Mouse (Mus musculus): ENCODE measurements at regions not wholly inside any gene's neighbourhood (a gene's known extent, or its start where the extent isn't known, plus 50 kb on each side); places are given as distances from the start of the nearest gene placed in this dataset.

DNA sequence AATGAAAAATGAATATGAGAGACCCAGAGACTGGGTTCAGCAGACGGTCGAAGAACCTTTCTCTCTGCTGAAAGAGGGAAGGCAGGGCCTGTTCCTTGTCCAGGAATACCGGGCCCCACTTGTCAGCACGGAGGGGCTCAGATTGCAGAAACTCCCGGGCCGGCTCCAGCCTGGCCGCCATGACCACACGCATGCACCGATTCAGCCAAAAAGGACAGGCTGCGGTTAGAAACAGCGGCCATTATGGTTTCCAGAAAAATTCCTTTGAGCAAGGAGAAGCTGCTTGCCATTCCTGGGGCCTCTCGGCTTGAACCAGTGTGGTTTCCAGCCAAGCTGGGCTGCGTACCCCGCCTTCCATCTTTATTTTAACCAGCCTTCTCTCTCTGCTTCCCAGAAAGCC, 64.7 kb upstream of the Tnrc6c start:
- DNase-seq, result no peak

DNA sequence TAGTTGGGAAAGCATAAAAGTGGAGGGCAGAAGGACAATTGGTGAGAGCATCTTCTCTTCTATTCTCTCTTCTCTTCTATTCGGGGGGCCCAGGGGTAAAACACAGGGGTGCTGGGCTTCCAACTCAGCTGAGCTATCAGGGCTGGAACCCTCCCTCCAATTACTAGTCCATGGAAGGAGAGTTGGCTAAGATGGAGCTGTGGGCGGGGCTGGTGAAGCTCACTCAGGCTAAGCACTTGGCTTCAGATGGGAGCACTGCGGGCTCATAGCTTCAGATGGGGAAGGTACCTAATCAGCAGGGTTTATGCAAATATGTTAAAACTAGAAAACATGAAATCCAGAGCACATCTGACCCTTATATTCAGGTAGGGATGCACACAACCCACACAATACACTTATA, 61.5 kb upstream of the Tnrc6c start:
- DNase-seq, result no peak

DNA sequence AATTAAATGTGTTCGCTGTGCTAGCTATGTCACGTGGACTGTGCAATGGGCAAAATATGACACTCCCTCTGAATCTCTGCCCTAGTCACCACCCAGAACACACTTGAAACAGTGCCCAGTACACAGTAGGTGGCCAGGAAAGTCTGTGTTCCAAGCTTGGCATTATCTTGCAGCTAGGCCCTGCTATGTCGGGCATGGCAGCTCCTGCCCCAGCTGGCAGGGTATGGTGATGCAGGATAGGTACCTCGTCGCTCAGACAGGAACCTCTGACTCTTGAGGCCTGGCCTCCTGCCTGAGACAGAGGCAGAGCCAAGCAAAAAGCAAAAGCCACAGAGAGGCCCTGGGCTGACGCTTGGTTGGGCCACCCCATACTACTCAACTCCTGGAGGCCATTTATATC, 57.9 kb upstream of the Tnrc6c start:
- DNase-seq, result peak; percentile 30 to 42

DNA sequence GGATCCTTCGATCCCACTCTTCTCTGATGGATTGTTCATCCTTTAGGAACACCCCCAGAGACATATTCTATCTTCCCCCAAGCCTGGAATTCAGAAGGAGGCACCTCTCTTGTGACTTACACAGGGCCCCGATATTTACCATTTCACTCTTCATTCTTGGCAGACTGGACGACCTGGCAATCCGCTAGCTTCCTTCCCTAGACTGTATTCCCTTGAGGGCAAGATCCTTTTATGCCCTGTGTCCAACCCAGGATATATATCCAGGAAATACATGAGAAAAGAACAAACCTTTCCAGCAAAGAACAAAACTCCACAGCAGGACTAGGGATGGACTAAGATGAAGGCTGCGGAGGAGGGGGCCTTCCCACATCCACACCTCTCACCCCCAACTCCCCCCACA, 56.3 kb upstream of the Tnrc6c start:
- no peak for DNase-seq

DNA sequence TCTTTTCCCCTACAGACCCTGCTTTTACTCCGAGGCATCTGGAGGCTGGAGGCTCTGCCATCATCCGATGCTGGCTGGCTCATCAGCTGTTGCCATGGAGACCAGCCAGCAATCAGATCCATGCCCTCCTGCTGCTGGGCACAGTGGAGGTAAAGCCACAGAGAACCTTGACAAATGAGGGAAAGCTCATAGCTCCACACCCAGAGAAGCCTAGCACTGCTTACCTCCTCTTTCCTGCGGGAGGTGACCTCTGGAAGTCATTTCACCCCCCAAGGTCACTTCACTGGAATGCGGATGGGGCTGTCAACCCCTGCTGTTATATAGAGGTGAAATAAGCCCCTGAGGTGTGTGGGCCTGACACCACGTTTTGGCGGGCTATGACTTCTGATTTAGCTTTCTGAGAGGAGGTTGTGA, 55.9 kb upstream of the Tnrc6c start:
- DNase-seq, result no peak

DNA sequence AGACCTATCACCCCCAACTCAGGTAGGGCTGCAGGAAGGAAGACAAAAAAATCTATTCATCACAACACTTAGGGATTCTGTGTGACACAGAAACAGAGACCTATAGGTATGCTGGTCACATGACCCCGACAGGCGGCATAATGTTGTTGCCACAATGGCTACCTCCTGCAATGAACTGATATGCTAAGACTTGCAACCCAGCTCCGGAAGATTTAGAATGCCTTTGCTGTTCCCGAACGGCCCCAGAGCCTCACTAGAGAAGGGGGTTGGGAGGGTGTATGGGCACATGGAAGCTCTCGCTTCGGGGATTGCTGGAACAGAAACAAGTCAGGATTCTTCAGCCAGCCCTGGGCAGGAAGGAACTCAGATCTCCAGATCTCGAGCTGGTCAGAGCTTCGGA, 55.5 kb upstream of the Tnrc6c start:
- DNase-seq, result peak in 1 of 2 experiments; percentile 21

DNA sequence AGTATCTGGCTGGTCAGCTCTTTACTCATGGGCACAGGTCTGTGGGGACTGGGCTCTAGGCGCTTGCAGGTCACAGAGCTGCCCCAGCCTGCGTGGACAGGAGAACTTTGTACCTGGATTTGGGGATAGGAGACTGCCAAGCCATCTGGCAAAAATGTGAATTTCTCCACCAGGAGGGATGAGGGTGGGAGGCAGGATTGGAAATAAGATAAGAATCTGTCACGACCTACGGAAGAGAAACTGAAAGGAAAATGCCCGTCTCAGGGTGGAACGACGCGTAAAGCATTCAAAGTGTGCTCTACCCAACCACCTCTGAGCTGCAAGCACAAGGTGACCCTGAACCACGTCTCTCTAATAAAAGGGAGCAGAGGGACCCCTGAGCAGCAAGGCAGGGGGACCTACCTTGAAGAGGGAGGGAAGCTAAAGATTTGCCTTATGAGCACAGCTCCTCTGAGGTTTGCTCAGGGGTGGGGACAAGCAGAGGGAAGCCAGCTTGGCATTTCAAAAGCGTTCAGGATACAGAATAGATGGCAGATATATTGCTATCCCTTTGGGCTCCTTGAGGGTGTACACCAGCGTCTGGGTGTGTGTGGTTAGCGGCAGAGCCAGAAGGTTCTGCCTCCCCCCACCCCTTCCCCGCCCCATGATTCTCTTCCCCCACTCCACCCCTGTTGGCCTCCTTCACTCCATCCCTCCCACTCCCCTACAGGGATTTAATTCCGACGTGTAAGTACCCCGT, 54.9 kb upstream of the Tnrc6c start:
- peak; percentile 27 to 33 for DNase-seq

DNA sequence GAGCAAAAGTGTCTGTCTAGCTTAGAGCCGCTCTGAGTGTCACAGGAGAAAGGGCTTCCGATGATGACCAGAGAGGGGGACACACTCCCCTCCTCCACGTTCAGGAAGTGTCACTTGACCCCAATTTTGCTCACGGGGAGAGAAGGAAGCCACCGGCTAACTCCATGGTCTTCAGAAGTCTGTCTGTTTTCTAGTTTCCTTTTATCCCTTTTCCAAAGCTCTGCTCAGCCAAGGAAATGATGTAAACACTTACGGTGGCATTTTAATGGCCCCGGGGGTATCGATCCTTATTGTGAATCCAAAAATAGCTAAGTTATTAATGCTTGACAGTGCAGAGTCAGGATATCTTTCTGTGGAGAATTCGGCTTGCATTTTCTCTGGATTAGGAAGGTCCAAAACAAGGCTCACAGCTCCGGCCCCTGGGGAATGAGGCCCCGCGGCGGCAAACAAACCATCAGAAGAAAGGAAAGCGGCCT, 54.3 kb upstream of the Tnrc6c start:
- no peak for DNase-seq

DNA sequence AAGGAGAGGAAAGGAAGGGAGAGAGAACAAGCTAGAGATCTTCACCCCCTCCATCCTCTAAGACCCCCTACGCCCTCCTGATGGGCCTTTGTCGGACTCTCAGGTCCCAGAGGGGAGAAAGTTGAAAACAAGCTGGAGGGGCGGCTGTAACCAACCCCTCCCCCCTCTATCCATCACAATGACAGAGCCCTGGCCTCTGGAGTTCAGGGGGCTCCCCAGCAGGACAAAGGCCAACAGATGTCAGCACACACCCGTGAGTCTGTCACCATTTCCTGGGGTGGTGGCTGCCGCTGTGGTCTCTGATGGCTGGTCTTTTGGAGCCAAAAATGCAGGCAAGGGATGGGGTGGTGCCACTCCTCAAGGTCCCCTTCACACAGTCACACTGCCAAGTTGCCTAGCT, 52.9 kb upstream of the Tnrc6c start:
- DNase-seq, result no peak

DNA sequence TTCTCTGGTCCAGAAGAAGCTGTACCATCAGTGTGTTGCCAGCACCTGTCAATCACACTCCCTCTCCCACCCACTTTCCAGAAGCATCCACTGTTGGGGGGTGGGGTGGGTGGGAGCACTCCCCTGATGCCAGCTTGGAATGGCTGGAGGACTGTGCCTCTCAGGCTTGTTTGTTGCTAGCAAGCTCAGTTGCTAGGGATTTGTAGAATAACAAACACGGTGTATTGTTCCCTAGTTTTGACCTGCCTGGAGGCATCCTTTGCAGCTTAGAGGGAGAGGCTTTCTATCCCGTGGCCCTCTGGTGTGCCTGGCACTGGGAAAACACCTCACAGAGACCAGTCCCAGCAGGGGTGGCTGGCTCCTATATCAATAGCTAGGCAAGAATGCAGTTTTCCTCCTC, 50.1 kb upstream of the Tnrc6c start:
- DNase-seq, result no peak

Data from lung, adult 18-20 months (tissue).